In genomic region chr2:125470553-125471295, GRCm38 (mm10) we compare ENCODE assay signal across 8 mouse cellular contexts. TPM values are rescaled to one million over a fixed set of nuclear protein-coding genes. Genes with fewer than 3 reads are reported as not detected.
DNase-seq lines count a peak whose midpoint lies in the region; ATAC-seq lines count a peak whose summit lies in the region.

No protein-coding gene starts in this region.

- no peak for ATAC-seq in CD4-positive, CD25-positive, alpha-beta regulatory T cell, adult 4 months

- peak; percentile 20 for DNase-seq in embryo, embryonic 11 days
- no peak for DNase-seq in embryo, embryonic 9.5 days (ENCODE audit: extremely low spot score)
- DNase-seq in right cerebral cortex, adult 2 months (ENCODE audit: low spot score in 2 of 2) = peak; percentile 13 to 20
- no peak for DNase-seq in right cerebral cortex, postnatal 14 days
- peak; percentile 74 for DNase-seq in heart, postnatal 4 days
- peak; percentile 42 to 55 for DNase-seq in lung, postnatal 4 days
- DNase-seq in cerebellum, postnatal 14 days = no peak

RNA-seq across cellular contexts. Expression of gene Gm9913, which starts 34.2 kb away (rescaled TPM):
- under 1 TPM; 0.57 to 0.65 TPM for total RNA-seq in heart, postnatal 4 days (2021)
- not detected for polyA plus RNA-seq in CD4-positive, CD25-positive, alpha-beta regulatory T cell, adult 4 months (2017; shearing (Covaris generic))

RNA-seq across cellular contexts. Expression of gene Fbn1, which starts 37.1 kb away (rescaled TPM):
- 100 to 1,000 TPM; 223 to 241 TPM for total RNA-seq in heart, postnatal 4 days (2021)
- polyA plus RNA-seq in CD4-positive, CD25-positive, alpha-beta regulatory T cell, adult 4 months (2017; shearing (Covaris generic)) = not detected

Comparison
In these comparisons a context has a peak if more than half of its experiments do, and no peak if none do; other contexts are left out.
1. DNase-seq: peak in embryo, embryonic 11 days (single experiment), right cerebral cortex, adult 2 months (2 of 2), heart, postnatal 4 days (single experiment) and lung, postnatal 4 days (2 of 2); none in embryo, embryonic 9.5 days (single experiment), right cerebral cortex, postnatal 14 days (single experiment) and cerebellum, postnatal 14 days (0 of 2).